Mouse (Mus musculus): ENCODE data around the gene Cep131. TPM values are rescaled to one million over a fixed set of nuclear protein-coding genes. Genes with fewer than 3 reads are reported as not detected.

Gene Cep131
- polyA plus RNA-seq, 3 experiments from 2014 or later: 0.28 to 0.48 (median 0.29) TPM

DNA sequence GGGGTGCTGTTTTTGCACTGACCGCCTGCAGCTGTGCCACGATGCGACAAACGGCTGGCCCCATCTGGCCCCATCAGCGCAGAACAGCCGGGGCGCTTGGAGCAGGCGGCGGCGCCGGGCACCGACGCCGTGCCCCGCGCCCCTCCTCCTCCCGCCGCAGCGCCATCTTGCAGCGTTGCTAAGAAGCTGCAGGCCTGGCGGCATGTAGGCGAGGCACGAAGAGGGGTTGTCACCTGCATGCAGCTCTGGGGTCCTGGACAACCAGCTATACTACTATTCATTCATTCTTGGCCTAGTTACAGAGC is 38.4 kb downstream of the Cep131 start:
- ATAC-seq: no peak

DNA sequence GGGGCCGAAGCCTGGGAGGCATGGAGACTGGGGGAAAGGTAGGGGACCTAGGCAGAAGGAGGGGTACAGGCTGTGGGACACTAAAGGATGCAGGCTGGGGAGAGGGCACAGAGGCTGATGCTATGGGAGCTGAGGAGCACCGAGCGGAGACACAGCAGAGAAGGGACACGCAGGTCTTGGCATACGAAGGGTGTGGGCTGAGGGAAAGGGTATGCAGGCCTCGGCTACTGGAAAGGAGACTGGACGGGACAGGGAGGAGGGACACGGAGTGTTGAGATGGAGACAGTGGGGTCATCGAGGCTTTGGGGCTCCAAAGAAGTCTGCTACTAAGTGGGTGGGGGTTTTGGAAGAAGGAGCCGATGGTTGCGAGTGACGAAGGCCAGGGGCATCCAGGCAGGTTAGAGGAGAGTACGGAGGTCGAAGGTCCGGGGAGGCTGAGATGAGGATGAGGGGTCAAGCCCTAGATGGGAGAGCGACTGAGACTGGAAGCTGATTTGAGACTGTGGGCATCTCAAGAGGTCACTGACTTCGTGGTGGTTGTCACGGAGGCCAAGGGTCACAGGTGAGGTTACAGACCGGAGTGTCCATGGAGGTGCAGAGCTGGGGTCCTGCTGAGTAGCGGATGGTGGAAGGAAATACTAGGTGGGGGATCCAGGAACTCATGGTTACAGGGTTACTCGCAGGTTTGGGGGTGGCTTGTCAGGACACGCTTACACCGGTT is 38.9 kb downstream of the Cep131 start:
- ATAC-seq: no peak

DNA sequence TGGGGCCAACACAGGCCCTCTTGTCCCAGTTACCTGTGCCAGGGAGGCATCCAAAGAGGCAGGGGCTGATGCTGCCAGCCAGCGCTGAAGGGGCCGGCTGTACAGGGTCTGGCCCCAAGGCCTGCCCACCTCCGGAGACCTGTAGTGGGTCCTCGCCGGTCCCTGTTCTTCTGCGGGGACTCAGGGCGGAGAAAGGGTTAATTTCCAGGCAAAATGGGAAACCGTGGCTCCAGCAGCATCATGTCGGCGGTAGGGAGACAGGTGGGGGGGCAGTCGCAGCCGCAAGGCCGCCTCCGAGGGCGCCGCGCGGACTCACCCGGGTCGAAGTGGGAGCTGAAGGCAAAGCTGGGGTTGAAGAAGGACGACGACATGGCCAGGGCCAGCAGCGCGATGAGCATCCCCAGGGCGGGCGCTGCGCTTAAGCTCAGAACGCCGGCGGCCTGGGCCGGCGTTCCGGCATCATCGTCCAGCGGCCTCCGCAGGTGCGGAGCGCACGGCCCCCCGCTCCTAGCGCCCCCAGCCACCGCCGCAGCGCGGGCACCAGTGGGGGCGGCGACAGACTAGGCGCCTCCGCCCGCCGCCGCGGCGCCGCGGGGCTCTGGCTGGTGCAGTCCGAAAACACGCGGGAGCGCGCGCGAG is 40.0 kb downstream of the Cep131 start, which contains the start of gene Aatk:
Gene Aatk (minus strand): TSS at position 615 of the 639 bp plus-strand sequence.
- ATAC-seq: no peak

DNA sequence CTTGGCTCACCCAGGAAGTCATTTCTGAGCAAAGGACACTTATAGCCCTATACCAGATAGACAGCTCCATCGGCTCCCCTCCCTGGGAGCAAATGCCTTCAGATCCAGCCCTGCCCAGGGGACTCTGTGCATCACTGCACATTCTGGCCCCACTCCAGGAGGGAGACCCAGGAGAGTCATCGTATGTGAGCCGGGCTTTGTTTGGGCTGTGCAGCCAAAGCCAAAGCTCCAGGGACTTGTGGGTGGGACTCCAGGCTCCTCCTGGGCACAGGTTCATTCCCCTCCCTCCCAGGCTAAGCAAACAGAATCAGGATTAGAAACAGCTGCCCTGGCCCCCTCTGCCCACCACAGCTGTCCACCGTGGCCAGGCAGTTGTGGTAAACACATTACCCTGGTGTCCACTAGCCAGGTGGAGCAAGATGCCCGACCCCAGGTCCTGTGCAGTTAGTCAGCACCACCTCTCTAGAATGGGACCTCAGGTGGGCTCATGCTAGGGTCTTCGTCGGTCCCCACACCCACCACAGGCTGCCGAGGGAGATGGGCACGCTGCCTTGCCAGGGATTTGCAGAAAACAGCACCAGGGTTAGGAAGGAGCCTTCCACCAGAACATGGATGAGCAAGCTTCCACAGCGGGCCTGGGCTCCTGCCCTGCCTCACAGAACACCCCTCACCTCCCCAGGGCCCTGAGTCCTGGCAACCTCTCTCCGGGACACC is 40.6 kb downstream of the Cep131 start:
- ATAC-seq: no peak

DNA sequence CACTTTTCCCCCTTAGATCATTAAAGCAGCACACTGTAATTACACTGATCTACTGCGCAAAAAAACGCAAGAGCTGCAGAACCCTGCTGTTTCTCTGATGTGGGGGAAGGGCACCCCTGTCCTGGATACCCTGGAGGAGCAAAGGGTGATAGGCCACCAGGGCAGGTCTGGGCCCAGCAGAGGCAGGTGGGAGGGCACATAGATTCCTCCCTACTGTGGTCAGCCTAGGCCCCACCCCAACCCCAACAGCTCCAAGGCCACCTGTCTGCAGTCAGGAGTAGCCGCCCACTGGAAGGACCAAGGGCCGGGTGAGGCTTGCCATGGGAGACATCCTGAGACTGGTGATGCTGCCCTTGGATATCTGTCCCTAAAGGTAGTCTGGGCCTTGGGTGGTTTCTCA is 41.3 kb downstream of the Cep131 start:
- no peak for ATAC-seq

DNA sequence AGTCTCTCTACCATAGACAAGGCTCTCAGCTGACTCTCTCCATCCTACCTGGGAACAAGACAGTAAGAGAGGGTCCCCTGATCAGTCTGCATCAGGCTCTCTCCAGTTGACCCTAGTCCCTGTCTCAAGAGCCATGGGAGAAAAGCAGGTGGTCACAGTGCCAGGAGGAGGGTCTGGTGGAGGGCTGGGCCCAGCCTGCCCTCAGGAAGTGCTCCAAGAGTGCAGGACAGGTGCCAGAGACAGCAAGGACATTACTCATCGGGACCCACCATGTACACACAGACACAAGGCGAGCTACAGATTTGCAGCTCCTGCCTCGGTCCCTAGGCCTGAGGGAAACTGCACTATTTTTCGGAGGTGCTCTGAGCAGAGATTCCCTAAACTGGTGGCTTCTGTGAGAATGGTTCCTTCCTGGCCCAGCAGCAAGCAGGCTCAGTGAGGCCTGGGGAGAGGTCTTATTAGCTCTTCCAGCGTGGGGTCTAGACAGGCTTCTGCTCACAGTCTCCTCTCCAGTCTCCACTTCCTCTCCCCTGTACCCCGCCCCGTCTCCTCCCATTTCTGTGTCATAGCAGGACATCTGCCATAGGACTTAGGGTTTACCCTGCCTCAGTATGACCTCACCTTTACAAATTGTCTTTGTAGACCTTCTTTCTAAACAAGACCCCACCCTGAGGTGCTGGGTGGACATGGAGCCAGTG is 44.3 kb downstream of the Cep131 start:
- no peak for ATAC-seq

DNA sequence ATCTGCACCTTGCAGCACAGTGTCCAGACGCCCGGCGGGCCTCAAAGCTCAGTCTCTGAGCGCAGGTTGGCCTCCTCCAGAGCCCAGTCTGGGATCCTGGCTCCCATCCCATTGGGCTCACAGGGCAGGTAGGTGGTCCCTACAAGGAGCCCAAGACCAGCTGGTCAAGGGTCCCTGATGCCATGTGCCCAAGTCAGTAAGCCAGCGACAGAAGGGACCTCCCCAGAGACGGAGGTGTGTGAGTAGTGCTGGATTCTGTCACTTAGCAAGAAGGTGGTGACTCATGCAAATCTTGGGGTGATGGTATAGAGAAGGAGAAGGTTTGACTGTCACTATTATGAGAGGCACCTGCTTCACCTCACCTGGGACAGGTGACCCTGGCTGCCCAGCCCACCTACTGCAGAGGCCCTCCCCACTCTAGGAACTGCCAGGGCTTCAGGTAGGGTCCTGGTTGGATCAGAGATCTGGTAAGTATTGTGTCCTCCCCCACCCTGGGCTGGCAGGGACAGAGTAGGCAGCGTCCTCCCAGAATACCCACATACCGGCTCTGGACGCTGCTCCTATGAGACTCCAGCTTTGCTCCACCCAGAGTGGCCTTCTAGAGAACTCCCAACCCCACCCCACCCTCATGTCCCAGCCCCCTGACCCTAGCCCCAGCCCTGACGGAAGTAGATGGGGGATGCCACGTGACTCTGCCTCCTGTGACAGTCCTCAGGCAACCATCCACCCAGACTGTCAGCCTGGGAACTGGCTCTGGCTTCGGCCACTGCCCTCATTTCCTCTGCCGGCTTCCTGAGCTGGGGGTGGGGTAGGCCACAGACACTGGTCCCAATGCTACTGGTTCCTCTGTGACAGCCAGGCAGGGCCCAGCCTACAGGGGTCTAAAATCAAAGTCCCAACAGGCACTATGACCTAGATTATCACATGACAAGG is 45.2 kb downstream of the Cep131 start:
- no peak for ATAC-seq

DNA sequence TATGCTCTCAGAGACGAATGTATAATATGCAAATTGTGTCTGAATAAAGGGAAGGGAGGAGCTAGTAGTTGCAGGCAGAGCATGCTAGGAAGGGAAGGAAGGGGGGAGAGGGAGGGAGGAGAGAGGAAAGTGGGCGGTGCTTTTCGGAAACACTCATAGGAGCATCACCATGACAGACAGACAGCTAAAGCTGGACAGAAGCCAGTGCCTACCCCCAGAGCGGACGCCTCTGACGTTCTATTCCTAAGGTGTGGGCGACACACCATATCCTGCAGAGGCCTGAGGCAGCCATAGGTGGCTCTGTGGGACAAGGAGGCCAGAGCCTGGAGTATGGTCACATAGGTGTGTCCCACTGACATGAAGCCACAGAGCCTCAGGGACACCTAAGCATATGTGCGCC is 46.2 kb downstream of the Cep131 start:
- ATAC-seq: no peak

DNA sequence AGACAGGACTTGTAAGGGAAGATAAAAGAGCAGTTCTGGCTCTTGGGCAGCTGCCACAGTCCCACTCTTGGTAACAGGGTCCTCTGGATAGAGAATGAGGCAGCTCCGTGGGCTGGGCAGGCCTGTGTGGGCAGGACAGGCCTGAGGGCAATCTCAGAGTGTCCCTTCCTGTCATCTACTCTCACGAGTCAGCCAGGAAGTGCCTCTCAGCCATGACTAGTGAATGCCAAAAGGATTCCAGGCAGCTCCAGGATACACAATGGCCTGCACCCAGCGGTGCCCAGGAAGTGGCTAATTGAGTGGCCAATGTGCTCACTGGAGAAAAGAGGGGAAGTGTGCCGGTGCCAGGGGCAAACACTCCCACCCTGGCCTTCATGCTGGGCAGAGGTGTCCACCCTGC is 47.0 kb downstream of the Cep131 start:
- no peak for ATAC-seq

DNA sequence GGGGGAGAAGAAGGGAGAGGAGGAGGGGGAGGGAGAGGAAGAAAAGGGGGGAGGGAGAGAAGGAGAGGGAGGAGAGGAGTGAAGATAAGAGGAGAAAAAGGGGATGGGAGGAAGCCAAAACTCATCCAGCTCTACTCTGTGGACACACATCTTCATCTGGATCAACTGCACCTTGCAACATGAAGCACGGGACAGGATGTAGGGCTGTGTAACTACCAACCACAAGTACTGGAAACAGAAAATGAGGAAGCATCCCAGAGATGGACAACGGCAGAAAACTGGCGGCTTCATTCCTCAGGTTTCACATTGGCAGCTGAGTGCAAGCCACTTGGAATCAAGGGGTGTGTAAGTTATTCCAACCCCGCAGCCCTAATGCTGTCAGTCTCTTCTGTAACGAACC is 51.9 kb downstream of the Cep131 start:
- no peak for ATAC-seq

DNA sequence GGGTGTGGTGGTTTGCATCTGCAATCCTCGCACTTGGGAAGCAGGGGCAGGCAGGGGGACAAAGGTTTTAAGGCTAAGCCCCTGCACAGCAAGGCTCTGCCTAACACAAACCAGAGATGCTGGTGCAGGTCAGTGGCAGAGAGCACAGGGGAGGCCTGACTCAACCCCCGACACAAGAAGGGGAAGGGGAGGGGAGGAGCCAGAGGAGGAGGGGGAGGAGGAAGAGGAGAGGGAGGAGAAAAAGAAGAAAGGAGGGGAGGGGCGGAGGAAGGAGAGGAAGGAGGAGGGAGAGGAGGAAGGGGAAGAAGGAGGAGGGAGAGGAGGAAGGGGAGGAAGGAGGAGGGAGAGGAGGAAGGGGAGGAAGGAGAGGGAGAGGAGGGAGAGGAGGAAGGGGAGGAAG is 52.3 kb downstream of the Cep131 start:
- no peak for ATAC-seq

DNA sequence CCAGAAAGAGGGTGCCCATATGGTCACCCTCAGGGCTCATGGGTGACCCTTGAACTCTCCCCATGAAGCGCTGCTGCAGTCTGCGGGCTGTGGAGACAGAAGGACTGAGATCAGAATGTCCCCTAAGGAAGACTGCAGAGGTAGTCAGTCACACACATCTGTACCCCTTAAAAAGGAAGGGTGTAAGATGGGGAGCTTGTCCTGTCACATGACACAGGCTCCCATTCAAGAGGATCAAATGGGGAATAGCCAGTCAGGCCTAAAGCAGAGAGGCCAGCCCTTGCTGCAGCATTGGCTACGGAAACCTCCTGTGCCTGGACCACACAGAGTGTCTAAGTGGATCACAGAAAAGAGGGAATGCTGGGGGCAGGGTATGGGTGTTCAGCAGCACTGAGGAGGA is 53.2 kb downstream of the Cep131 start:
- no peak for ATAC-seq

DNA sequence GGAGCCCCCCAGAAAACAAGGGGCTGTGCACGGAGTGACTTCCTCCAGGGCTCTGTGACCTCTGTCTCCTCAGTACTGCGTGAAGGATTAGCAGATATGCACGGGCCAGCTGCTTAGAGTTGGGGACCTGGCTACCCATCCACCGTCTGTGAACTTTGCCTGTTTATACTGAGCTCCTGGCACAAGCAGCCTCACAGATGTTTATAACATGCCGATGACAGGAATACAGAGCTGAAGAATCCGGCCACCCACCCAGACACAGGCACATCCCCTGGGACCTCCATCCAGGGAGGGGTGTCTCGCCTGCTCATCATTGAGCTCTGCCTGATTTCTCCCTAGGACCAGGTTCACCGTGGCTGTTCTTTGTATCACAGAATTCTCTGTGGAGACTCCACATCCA is 54.6 kb downstream of the Cep131 start:
- ATAC-seq: no peak

DNA sequence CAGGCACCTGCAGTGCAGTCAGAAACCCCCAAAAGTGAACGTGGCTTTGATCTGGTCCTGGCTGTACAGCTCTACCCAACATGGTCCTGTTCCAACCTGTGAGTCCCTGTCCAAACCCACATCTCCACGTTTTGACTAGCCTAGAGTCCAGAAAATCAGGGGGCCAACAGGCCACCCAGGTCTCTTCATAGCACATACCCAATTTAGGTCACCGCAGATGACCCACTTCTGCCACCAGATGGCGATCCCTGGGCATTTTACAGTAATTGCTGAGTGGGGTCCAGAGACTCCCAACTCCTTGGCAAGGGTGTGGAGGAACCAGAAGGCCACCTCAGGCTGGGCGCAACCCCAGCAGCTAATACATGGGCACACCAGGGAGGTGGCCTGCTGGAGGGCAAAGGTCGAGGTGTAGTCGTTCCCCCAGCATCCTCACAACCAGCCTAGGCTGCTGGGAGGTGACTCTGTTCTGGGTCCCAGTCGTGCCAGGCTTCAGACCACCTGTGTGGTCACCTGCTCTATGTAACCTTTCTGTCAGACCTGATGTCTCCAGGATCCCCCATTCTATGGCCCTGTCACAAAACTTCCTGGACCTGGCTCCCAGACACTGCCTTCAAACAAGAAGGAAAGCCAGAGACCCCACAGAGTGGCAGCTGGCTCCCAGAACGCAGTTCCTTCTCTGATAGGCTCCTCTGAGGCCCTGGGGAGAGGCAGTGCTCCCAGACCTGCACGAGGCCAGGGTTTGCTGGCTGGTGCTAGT is 56.3 kb downstream of the Cep131 start:
- no peak for ATAC-seq

DNA sequence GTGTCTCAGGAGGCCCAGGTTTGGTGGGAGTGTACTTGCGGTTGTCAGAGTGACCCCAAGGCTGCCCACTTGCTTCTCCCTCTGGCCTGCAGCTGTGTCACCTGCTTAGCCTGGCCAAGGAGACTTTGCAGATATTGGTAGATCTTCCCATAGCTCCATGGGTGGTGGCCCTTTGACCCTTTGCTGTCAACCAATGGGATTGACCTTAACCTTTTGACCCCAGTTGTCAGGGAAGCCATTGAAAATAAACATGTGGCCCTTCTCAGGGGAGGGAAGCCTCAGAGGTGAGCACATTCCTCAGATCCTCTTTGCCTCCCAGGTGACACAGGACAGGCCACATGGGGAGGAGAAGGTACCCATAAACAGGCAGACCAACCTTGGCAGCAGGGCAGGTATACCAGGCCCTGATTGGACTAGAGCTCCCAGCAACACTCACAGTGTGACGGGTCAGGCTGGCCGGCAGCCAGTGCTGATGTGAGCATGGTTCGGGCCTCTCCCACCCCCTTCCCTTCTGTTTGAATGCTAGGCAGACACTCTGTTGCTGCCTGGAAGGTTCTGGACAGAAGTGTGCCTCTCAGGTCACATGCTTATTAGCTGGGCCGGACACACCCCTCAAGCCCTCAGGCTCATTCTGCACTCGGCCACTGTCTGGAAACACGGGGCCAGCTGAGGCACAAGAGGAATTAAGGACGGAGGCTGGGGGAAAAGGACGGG is 57.0 kb downstream of the Cep131 start:
- ATAC-seq: no peak

DNA sequence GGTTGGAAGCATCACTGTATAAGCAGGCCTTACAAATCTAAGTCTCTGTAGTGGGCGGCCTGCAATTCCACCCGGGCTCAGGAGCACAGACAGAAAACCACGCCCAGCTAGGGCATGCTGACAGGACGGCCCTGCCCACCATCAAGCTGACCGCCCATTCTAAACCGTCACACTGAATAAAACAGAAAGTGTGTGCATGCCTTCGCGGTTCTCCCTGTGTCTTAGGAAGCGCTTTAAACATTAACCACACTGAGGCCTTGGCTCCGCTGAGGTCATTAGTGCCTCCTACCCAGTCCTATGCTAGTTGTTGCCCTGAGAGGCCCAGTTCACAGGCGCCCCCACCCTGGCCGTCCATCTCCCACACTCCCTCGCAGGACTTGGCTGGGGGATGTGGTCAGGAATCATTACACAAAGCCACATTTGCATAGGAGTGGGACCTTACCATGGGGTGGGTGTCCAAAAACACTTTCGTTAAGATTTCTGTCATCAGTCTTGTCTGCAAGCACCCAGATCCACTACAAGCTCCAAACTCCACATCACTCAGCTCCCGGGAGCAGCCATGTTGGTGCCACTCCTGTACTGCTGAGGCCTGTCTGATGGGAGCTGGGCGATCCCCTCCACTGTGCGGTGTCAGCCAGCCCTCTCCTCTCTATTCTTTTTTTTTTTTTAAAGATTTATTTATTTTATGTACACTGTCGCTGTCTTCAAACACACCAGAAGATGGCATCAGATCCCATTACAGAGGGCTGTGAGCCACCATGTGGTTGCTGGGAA is 58.1 kb downstream of the Cep131 start:
- ATAC-seq: no peak

DNA sequence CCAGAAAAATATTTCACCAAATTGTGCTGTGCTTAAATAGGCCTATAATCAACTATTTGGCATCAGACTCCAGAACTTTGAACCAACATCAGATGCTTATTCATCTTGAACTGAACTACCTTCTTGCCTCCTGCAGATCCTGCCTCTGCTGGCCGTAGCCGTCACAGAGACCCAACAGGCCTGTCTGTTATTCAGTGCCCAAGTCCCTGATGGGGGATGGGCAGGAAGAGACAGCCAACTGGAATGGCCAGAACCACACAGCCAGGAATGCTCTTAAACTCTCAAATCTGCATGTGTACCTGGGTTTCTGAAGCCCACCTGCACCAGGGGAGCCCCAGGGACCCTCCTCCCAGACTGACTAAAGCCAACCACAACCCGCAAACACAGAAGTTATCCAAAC is 59.7 kb downstream of the Cep131 start:
- ATAC-seq: no peak

DNA sequence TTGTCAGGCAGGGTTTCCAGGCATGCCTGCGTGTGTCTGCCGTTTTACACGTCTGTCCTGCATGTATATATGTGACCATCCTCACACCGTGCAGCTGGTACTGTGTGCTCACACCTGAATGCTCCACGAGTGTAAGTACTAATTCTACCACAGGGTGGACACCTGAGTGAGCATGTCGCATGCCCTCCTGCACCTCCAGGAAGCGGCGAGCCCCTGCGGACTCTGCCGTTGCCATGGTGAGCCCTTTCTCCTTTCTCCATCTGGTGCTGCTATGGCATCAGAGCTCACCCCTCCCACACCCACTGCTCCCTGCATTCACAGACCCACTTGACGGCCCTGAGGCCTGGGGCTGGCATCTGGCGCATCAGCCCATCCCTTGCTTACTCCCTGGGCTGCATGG is 63.8 kb downstream of the Cep131 start:
- ATAC-seq: no peak

DNA sequence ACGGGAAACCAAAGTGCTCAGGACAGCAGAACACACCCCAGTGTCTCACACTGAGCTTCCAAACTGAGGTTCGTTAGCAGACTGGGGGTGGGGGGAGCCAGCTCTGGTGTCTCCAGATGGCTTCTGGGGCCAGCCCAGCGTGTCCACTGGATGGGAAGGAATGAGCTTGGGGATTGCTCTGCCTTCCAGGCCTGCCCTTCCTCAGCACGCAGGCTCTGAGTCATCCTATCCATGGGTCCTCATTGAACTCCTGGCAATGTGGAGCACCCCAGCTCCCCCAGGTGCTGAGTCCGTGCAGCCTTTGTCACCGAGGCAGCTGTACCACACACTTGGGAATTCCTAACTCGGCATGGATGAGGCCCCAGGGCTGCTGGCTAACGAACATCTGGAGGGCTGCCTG is 64.4 kb downstream of the Cep131 start:
- ATAC-seq: no peak

DNA sequence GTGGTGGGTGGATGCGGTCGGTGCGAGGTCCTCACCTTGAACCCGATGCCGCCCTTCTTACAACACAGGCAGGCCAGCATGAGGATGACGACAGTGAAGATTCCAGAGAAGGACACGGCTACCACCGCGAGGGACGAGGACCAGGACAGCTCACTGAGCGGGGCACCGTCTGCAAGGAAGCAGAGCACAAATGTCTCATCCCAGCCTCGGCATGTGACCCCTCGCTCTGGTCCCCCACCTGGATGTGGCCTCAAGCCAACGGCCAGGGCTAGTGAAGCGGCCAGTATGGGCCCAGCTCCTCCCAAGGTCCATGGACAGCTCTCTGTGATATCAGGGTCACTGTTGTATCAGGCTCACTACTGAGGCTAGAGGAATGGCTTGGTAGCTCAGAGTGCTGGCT is 65.3 kb downstream of the Cep131 start:
- no peak for ATAC-seq

Data from inflammation-experienced regulatory T-cells, adult 6 months (primary cell).